Comparison of ENCODE assay signal across 17 mouse cellular contexts in the genomic region with DNA sequence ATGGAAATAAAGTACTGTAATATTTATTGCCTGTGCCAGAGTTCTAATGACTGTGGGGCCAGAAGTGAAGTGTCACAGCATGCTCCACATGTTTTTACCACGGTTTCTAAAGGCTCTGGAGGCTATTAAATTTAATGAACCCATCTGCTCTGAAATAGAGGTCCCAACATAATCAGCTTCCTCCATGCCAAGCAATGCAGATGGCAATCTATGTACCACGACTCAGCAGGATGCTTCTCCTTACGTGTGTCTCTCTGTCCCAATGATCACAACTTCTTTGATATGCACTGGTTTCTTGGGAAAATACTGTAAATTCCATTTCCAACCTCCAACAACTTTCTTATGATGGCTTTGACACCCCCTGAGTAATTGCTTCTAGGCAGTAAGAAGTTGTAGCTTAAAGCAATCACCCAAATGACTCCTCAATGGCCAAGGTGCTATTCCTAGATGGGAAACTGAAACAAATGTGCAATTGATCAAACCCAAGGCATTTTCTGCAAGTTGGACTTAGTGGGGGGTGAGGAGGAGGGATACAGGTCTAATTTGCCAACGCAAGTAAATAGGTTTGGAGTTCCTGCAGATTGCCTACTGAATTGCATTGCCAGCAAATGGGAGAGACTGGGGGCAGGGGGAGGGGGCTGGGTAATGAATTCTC.
DNase-seq lines count a peak whose midpoint lies in the region; ATAC-seq lines count a peak whose summit lies in the region.
"Had no signal": no experiment of that assay in that cellular context is flagged by ENCODE, and none has a peak within 500 bp of the region (broad histone marks: within the 10 kb centered on the region; RNA-seq: fewer than 3 reads in every experiment).

No protein-coding gene starts in this region.

- H3K4me2 ChIP-seq in midbrain, embryonic 14.5 days (ENCODE audit: low read length): no peak overlapping the region
- no peak overlapping the region for H3K4me2 ChIP-seq in midbrain, embryonic 15.5 days

- peak; percentile 49 for DNase-seq in heart, adult 11 months
- DNase-seq in heart, postnatal 4 days: no peak
- peak; percentile 13 for DNase-seq in midbrain, embryonic 14.5 days
- DNase-seq in hindlimb bud, embryonic 11.5 days (ENCODE audit: extremely low spot score, low read depth, low spot score): peak; percentile 63
- peak; percentile 19 for DNase-seq in retina, postnatal 1 day
- DNase-seq: B cell, adult 2 months; cerebellum, adult 9-10 months; gastrocnemius, postnatal 25 days; kidney, adult 2 months; kidney, postnatal 14 days; liver, postnatal 0 days; lung, postnatal 10 days; right cerebral cortex, postnatal 4 days had no signal

- no peak overlapping the region; the same call in 1 of the 2 replicates for H3K27ac ChIP-seq in midbrain, embryonic 14.5 days (replicated peaks; ENCODE audit: low read depth, low read length)
- H3K27ac ChIP-seq in midbrain, embryonic 15.5 days: no peak overlapping the region
- H3K27ac ChIP-seq: stomach, postnatal 0 days had no signal

- WGBS in midbrain, embryonic 14.5 days: 57% methylated on average over 4 of the region's 4 CpGs
- 42% methylated on average over 4 of the region's 4 CpGs for WGBS in midbrain, embryonic 15.5 days

- no peaks in the 10 kb centered on the region for H3K27me3 ChIP-seq in midbrain, embryonic 14.5 days (ENCODE audit: control insufficient read depth, insufficient read depth, low read length)
- no peaks in the 10 kb centered on the region for H3K27me3 ChIP-seq in midbrain, embryonic 15.5 days (replicated peaks)

- no peaks in the 10 kb centered on the region for H3K4me1 ChIP-seq in midbrain, embryonic 14.5 days (ENCODE audit: control insufficient read depth, insufficient read depth, low read length)
- peaks cover 8% of the 10 kb centered on the region; the same call in 1 of the 2 replicates for H3K4me1 ChIP-seq in midbrain, embryonic 15.5 days

- no peak overlapping the region for H3K9ac ChIP-seq in midbrain, embryonic 14.5 days (replicated peaks; ENCODE audit: low read length)
- no peak overlapping the region for H3K9ac ChIP-seq in midbrain, embryonic 15.5 days
- H3K9ac ChIP-seq: liver, postnatal 0 days had no signal

- ATAC-seq in midbrain, embryonic 14.5 days (ENCODE audit: low FRiP score, low TSS enrichment): no peak
- no peak for ATAC-seq in midbrain, embryonic 15.5 days (replicated peaks)
- ATAC-seq in cerebellum, adult (ENCODE audit: insufficient number of reproducible peaks, low FRiP score, low TSS enrichment): no peak
- ATAC-seq: inflammation-experienced regulatory T-cells, adult 6 months; liver, postnatal 0 days had no signal

- no peak overlapping the region for H3K4me3 ChIP-seq in midbrain, embryonic 14.5 days (replicated peaks; ENCODE audit: low read depth, low read length)
- H3K4me3 ChIP-seq in midbrain, embryonic 15.5 days: no peak overlapping the region

- no peaks in the 10 kb centered on the region for H3K36me3 ChIP-seq in midbrain, embryonic 14.5 days (ENCODE audit: control insufficient read depth, insufficient read depth, low read length)
- no peaks in the 10 kb centered on the region for H3K36me3 ChIP-seq in midbrain, embryonic 15.5 days (replicated peaks)

- no peaks in the 10 kb centered on the region for H3K9me3 ChIP-seq in midbrain, embryonic 14.5 days (ENCODE audit: control insufficient read depth, low read length)
- H3K9me3 ChIP-seq in midbrain, embryonic 15.5 days: no peaks in the 10 kb centered on the region
